Mouse (Mus musculus): ENCODE measurements around the gene Ccdc91.

DNA sequence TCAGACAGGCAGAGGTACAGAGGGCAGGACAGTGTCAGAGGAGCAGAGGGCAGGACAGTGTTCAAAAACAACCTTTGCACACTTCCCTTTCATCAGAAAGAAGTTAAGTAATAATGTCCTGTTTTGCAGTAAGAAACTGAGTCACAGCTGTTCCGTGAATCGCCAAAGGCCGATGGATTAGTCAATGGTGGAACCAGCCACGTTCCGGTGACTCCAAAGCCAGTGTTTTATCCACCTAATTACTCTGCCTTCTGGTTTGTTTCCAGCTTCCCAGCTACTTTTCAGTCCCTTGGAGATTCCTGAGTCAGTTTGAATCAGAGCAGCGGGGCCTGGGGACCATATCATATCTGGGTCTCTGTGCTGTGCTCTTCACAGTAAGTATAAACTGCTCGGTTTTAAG lies 168.2 kb downstream of the Ccdc91 start:
- no peak for TF ChIP-seq CTCF (IDR thresholded peaks at IDR 0.05; ENCODE audit: insufficient read depth, low read depth, low read length)
- no peak for TF ChIP-seq POLR2A (IDR thresholded peaks at IDR 0.05; ENCODE audit: insufficient read depth, low read depth, low read length)
